Mouse (Mus musculus) layer of hippocampus, adult 8-10 months (tissue): ENCODE measurements around the gene Zfp429. TPM values are rescaled to one million over a fixed set of nuclear protein-coding genes. Genes with fewer than 3 reads are reported as not detected.
A peak's percentile ranks its signal among the peaks of the same experiment; 100 is the strongest.
"Not testable (repeated sequence)": the region's sequence is repeated elsewhere in the genome, so short reads cannot be mapped to it uniquely, and the experiment has no call there.

ENCODE experiments used
- DNase-seq, 2 experiments: peaks; one replicate each; pipeline ENCODE4 v3.0.0; 2022; ENCODE audit warnings: low spot score in 2 of 2
- total RNA-seq, 4 experiments: library from RNA; stranded (reverse); gene quantifications; 2 replicates each; pipeline ENCODE4 v1.2.4; 2022

Gene Zfp429
- total RNA-seq, result 1 to 10 TPM; 2.2 to 4.5 (median 2.4) TPM

GRCm38 (mm10) chr13:67399183-67399903 is at the start of gene Zfp429:
TSS of gene Zfp429 (minus strand) at chr13:67399819.
- peak; percentile 48 to 55 for DNase-seq

DNA sequence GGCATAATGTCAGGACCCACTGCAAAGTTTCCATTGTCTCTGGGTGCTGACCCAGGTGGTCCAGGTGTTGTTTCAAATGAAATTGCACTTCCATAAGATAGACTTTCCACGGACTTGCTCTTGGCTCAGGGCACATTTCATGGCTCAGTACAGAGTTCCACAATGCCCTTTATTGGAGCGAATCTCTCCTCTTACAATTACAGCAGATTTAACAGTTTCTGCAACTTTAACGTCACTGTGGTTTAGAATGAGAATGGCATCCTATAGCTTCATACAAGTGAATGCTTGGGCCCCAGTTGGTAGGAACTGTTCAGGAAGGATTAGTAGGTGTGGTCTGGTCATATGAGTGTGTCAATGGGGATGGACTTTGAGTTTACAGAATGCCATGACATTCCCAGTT is 37.5 kb upstream of the Zfp429 start:
- DNase-seq, result not testable (repeated sequence)

- no peak for DNase-seq
Observed at GRCm38 (mm10) chr13:67428116-67428515, 28.5 kb upstream of the Zfp429 start.

- DNase-seq, result not testable (repeated sequence)
Observed at GRCm38 (mm10) chr13:67425699-67426098, 26.1 kb upstream of the Zfp429 start.

DNA sequence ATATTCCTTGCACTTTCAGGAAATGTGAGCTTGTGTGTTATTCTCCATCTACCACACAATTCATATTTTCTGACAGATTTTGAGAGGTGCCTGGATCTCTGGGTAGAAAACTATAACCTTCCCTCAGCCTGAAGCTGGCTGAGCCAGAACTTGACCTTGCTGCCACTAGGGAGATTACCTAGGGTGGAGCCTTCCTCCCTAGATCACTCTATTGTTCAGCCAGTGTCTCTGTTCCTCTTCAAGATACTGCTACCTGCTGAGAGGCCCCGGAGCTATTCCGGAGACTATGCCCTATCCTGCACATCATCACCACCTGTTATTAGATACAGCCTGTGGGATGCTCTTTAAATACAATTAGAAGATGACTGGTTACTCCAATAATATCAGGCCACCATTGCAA is 22.9 kb upstream of the Zfp429 start:
- DNase-seq, result not testable (repeated sequence)

- DNase-seq, result peak; percentile 15 to 22
Observed at GRCm38 (mm10) chr13:67421207-67421857, 21.7 kb upstream of the Zfp429 start, which contains the start of gene Zfp459. TSS of gene Zfp459 (minus strand) at chr13:67421418.

GRCm38 (mm10) chr13:67420558-67421206 is 21.1 kb upstream of the Zfp429 start:
- DNase-seq, result no peak

- DNase-seq, result no peak
Observed at GRCm38 (mm10) chr13:67416811-67417210, 17.2 kb upstream of the Zfp429 start.

DNA sequence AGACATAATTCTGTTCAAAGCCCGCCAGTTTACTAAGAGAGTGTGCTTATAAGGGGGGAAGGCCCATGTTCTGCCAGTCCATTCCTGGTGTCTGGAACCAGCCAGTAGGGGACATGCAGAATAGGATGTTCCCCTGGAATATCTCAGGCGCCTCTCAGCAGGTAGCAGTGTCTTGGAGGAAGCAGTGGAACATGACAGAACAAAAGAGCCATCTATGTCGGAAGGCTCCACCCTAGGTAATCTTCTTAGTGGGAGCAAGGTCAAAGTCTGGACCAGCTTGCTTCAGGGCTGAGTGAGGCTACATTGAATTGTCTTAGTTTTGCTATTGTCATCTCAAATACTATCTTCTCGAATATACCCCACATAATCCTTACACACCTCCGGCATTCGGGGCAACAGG is 16.1 kb upstream of the Zfp429 start:
- DNase-seq, result no peak

DNA sequence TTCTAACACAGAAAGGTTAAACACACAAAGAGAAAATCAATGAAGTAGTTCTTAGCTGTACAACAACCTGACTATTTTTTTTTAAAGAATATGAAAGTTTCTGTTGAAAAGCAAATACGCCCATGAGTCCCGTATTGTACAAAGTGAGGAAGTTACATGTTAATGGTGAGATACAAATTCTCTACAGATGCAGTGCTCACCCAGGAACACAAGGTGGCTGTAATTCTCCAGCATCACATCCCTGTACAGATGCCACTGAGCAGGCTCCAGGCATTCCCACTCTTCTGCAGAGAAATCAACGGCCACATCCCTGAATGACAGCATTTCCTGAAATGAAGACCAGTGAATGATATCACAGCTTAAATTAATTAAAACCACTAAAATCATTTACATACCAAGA is 14.0 kb upstream of the Zfp429 start:
- not testable (repeated sequence) for DNase-seq

DNA sequence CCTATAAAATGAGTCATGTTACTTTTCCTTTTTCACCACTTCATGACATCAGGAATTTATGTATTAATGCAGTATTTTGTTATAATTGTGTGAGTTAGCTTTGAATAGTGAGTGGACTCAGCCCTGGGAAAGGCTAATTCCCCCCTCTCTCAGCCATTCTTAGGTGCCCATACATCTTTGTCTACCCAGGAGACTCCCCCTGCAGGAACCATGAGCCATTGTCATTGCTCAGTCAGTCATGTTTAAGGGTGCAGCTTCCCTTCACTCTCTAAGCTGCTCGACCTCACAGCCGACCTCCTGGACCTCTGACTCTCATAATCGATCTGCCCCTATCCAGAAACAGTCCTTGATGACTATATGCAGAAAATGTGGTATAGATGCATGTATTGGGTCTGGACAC is 23.4 kb downstream of the Zfp429 start:
- not testable (repeated sequence) for DNase-seq

DNA sequence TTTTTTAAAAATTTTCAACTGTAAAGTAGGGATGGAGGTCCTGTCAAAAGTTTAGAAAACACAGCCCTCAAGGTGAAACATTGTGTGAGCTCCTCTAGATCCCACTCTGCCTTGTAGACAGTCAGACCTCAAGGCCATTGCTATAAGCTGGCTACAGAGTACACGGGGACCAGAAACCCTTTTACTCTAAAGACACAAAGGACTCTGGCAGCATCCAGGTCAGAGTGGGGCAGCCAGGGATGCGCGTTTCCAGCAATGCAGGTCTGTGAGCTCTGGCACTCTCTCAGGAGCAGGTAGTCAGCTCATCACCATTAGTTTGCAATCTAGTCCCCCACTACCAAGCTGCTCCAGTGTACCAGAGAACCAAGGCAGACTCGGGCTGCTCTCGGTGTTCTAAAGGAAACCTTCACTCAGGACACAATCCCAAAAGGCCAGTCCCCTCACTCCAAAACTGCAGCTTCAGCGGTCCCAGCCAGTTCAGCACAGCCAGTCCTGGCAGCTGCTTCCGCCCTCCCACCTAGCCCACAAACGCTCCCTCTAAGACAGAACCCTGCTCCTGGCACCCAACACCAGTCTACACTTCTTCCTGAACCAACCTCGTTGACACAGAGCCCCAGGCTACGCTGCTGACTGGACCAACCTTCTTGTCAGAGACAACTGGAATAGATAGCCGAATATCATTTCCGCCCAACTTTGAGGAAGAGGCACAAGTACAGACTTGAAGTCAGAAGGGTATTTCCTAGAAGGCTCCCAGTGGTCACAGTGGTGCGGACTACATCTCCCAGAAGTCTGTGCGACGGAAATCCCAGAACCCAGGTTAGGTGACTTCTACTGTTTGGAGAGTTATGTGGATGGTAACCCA is 24.3 kb downstream of the Zfp429 start, which contains the start of the genes Gm28041 and Zfp456:
Gene Gm28041 (minus strand): TSS at position 684 of the 862 bp plus-strand sequence.
Gene Zfp456 (minus strand): TSS at position 761 of the 862 bp plus-strand sequence.
- peak; percentile 18 to 31 for DNase-seq

DNA sequence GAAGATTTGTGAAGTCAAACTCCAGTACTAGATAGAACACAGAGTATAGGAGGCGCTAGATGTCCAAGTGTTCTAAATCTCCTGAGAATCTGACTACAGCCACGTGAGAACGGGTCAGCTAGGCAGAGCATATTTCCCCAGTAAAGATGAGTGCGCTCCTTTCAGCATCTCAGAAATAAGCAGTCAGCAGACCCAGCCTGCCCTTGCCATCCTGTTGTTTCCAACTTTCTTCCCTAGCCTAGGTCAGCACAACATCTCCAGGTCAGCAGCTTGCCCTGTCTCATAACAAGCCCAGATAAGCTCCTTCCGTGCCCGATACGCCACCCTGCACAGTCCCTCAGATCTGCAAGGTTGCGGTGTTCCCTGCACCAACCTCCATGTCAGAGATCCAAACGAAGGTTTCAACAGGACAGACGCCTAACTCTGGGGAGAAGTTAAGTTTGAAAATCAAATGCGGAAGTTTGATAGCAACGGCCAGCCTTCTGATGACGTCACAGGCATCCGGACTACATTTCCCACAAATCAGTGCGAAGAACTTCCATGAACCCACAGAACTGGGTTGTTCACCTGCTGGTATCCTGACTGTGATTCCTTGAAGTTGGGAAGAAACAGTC is 39.4 kb downstream of the Zfp429 start, which contains the start of the genes Gm28044 and Zfp953:
Gene Gm28044 (minus strand): TSS at position 406 of the 614 bp plus-strand sequence.
Gene Zfp953 (minus strand): TSS at position 475 of the 614 bp plus-strand sequence.
- peak; percentile 87 to 89 for DNase-seq

DNA sequence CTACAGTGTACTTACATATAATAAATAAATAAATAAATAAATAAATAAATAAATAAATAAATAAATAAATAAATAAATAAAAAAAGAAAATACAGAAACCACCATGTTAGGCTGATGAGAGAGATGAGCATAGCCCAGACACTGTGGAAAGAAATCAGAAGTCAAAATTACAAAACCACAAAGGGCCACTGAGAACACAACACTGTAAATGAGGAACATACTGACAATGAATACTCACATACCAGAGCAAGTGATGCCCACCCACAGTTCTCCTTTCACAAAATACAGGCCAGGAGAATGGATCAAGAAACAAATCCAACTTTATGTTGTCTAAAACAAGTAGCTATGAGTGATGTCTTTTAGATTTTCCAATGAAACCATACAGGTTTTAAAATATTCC is 47.8 kb downstream of the Zfp429 start:
- DNase-seq, result no peak

DNA sequence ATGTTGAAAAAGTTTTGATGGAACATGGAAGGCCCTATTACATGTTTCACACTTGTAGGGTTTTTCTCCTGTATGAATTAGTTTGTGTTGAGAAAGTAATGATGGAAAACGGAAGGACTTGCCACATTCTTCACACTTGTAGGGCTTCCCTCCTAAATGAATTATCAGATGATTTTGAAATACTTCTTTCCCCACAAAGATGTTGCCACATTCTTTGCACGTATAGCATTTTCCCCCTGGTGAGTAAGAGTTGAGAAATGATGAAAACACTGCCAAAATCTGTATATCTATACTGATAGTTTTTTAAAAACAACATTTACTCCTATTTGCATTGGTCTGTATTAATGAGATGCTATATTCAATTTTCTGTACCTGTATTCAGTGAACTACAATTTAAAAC is 56.2 kb downstream of the Zfp429 start:
- DNase-seq, result no peak

Other genes starting within 250 kb of the Zfp429 start
- gene Rsl1, start 226.6 kb downstream of the Zfp429 start, total RNA-seq, result 1 to 10 TPM; 4.7 to 7.2 (median 5.8) TPM
- gene Zfp455, start 205.3 kb downstream of the Zfp429 start, total RNA-seq, result 1 to 10 TPM; 2.3 to 4.3 (median 3.8) TPM
- gene Zfp458, start 121.4 kb downstream of the Zfp429 start, total RNA-seq, result 10 to 100 TPM; 18.2 to 26.5 (median 23.8) TPM
- 1 to 10 TPM; 5.0 to 9.0 (median 6.3) TPM for gene Zfp457, start 93.3 kb downstream of the Zfp429 start, total RNA-seq
- gene Zfp595, start 67.2 kb downstream of the Zfp429 start, total RNA-seq, result 1 to 10 TPM; 3.2 to 4.3 (median 3.9) TPM
- gene Gm28044, start 39.3 kb downstream of the Zfp429 start, total RNA-seq, result 1 to 10 TPM in 2 of 4 experiments, not detected in 2; 1.1 to 3.2 TPM
- gene Zfp953, start 39.2 kb downstream of the Zfp429 start, total RNA-seq, result 1 to 10 TPM; 1.1 to 2.0 (median 1.3) TPM
- gene Gm28041, start 24.1 kb downstream of the Zfp429 start, total RNA-seq, result not detected
- gene Zfp456, start 24.0 kb downstream of the Zfp429 start, total RNA-seq, result 1 to 10 TPM; 1.0 to 1.9 (median 1.6) TPM
- gene Zfp459, start 21.6 kb upstream of the Zfp429 start, total RNA-seq, result 1 to 10 TPM; 3.4 to 5.9 (median 4.4) TPM
- 10 to 100 TPM; 10.5 to 18.9 (median 15.5) TPM for gene Zfp874a, start 51.8 kb upstream of the Zfp429 start, total RNA-seq
- 10 to 100 TPM; 12.4 to 23.2 (median 17.5) TPM for gene Zfp874b, start 84.4 kb upstream of the Zfp429 start, total RNA-seq
- 10 to 100 TPM in 2 of 4 experiments, 1 to 10 TPM in 2; 8.4 to 12.4 (median 10.4) TPM for gene Zfp58, start 100.7 kb upstream of the Zfp429 start, total RNA-seq
- gene Gm26965, start 126.3 kb upstream of the Zfp429 start, total RNA-seq, result under 1 TPM in 1 of 4 experiments, not detected in 3; 0.25 TPM
- 10 to 100 TPM; 21.4 to 24.6 (median 23.7) TPM for gene Zfp87, start 126.4 kb upstream of the Zfp429 start, total RNA-seq
- 10 to 100 TPM in 3 of 4 experiments, 1 to 10 TPM in 1; 9.4 to 12.5 (median 10.5) TPM for gene Zfp748, start 154.0 kb upstream of the Zfp429 start, total RNA-seq
- 10 to 100 TPM in 1 of 4 experiments, 1 to 10 TPM in 3; 8.7 to 10.2 (median 9.1) TPM for gene Zfp729b, start 209.9 kb upstream of the Zfp429 start, total RNA-seq
- 1 to 10 TPM in 3 of 4 experiments, not detected in 1; 1.1 to 2.5 (median 1.7) TPM for gene Gm49345, start 237.9 kb upstream of the Zfp429 start, total RNA-seq
- gene Zfp729a, start 238.0 kb upstream of the Zfp429 start, total RNA-seq, result 10 to 100 TPM in 3 of 4 experiments, 1 to 10 TPM in 1; 9.2 to 12.6 (median 10.6) TPM